Mouse (Mus musculus) olfactory bulb, adult 2 months (tissue): ENCODE measurements around the gene Rpp14.

Source experiments
- CTCF ChIP-seq: fragments of 200-500 bp; IDR thresholded peaks from 2 replicates; pipeline ENCODE4 v1.5.1; 2012; ENCODE audit warnings: low read depth, mild to moderate bottlenecking, low read length, moderate library complexity; ENCODE audit not compliant: insufficient read depth
- POLR2A ChIP-seq: fragments of 200-500 bp; IDR thresholded peaks from 2 replicates; pipeline ENCODE4 v1.6.1; 2012; ENCODE audit warnings: mild to moderate bottlenecking, low read depth, low read length, moderate library complexity; ENCODE audit not compliant: insufficient read depth

DNA sequence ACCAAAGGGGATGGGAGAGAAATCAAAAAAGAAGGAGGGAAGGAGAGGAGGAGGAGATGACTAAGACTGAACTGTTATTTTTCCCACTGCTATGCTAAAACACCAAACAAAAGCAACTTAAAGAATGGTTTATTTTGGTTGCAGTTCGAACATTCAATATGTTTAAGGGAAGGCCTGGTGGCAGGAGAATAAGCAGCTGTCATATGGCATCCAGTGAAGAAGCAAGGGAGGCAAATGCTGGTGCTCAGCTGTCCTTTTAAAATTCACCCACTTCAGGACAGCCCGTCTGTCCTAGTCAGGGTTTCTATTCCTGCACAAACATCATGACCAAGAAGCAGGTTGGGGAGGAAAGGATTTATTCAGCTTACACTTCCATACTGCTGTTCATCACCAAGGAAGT, 37.2 kb downstream of the Rpp14 start:
- TF ChIP-seq POLR2A (no peak), CTCF (no peak)
